Mouse (Mus musculus) brain, embryonic 14.5 days (tissue): ENCODE measurements around the gene Tsku.

Source experiments
- CTCF ChIP-seq: fragments of 200-500 bp; IDR thresholded peaks from 2 replicates; pipeline ENCODE4 v1.5.1; 2012; ENCODE audit warnings: inconsistent platforms, mild to moderate bottlenecking, moderate library complexity, borderline replicate concordance; ENCODE audit not compliant: insufficient read depth, insufficient read length; ENCODE audit errors: extremely low read depth
- POLR2A ChIP-seq: fragments of 200-500 bp; IDR thresholded peaks from 2 replicates; pipeline ENCODE4 v1.6.1; 2012; ENCODE audit warnings: mild to moderate bottlenecking, inconsistent platforms, borderline replicate concordance; ENCODE audit not compliant: poor library complexity, insufficient read depth, insufficient read length, severe bottlenecking; ENCODE audit errors: extremely low read depth

GRCm38 (mm10) chr7:98349821-98350220 lies 11.3 kb downstream of the Tsku start:
- TF ChIP-seq CTCF: no peak
- no peak for TF ChIP-seq POLR2A
